Mouse (Mus musculus): ENCODE data around the gene Gm17545. TPM values are rescaled to one million over a fixed set of nuclear protein-coding genes. Genes with fewer than 3 reads are reported as not detected.
"Not testable (repeated sequence)": the region's sequence is repeated elsewhere in the genome, so short reads cannot be mapped to it uniquely, and the experiment has no call there.

The Gm17545 gene
- total RNA-seq (2021): not detected

- DNase-seq (ENCODE audit: extremely low spot score in 1 of 2, low spot score in 2 of 2); intact Hi-C loops (cut with DNase I): not testable (repeated sequence)
These were observed at the start of gene Gm17545 for GRCm38 (mm10) chr9:22453990-22454389. TSS of gene Gm17545 (plus strand) at chr9:22454290.

GRCm38 (mm10) chr9:22405414-22405813 lies 48.7 kb upstream of the Gm17545 start:
- intact Hi-C loops (cut with DNase I): loop anchor here (5.0 to 10.0 kb wide), 2 partner anchors 178 to 251 kb away; partner anchors contain the start of genes Pigyl and Zfp809
- DNase-seq (ENCODE audit: extremely low spot score in 1 of 2, low spot score in 2 of 2): no peak

DNA sequence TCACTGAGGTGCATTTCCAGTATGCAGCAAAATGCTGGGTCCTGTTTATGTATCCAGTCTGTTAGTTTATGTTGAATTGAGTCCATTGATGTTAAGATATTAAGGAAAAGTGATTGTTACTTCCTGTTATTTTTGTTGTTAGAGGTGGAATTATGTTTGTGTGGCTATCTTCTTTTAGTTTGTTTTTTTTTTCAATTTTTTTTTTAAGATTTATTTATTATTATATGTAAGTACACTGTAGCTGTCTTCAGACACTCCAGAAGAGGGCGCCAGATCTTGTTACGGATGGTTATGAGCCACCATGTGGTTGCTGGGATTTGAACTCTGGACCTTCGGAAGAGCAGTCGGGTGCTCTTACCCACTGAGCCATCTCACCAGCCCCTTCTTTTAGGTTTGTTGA lies 46.5 kb upstream of the Gm17545 start:
- not testable (repeated sequence) for DNase-seq (ENCODE audit: extremely low spot score in 1 of 2, low spot score in 2 of 2)
- intact Hi-C loops (cut with DNase I): loop anchor here (5.0 to 10.0 kb wide), 2 partner anchors 180 to 253 kb away; partner anchors contain the start of genes Pigyl and Zfp809

- not testable (repeated sequence) for DNase-seq (ENCODE audit: extremely low spot score in 1 of 2, low spot score in 2 of 2)
- intact Hi-C loops (cut with DNase I): loop anchor here (5.0 to 10.0 kb wide), 2 partner anchors 181 to 254 kb away; partner anchors contain the start of genes Pigyl and Zfp809
These were observed 45.7 kb upstream of the Gm17545 start for GRCm38 (mm10) chr9:22408344-22408743.

DNA sequence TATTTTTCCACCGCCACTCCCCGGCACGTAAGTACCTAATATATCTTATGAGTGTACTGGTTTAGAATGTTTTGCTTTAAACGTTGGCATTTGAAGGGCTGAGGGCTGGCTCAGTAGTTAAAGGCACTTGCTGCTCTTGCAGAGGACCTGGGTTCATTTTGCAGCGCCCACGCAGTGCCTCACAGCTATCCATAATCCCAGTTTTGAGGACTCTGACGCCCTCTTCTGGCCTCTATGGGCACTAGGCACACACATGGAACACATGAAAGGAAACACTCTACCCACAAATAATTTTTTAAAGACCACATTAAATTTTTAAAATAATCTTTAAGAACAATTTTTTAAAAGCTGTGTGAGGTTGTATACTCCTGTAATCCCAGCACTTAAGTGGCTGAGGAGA lies 44.6 kb upstream of the Gm17545 start:
- DNase-seq (ENCODE audit: extremely low spot score in 1 of 2, low spot score in 2 of 2): no peak
- intact Hi-C loops (cut with DNase I): loop anchor here (5.0 to 10.0 kb wide), 2 partner anchors 182 to 255 kb away; partner anchors contain the start of genes Pigyl and Zfp809

DNA sequence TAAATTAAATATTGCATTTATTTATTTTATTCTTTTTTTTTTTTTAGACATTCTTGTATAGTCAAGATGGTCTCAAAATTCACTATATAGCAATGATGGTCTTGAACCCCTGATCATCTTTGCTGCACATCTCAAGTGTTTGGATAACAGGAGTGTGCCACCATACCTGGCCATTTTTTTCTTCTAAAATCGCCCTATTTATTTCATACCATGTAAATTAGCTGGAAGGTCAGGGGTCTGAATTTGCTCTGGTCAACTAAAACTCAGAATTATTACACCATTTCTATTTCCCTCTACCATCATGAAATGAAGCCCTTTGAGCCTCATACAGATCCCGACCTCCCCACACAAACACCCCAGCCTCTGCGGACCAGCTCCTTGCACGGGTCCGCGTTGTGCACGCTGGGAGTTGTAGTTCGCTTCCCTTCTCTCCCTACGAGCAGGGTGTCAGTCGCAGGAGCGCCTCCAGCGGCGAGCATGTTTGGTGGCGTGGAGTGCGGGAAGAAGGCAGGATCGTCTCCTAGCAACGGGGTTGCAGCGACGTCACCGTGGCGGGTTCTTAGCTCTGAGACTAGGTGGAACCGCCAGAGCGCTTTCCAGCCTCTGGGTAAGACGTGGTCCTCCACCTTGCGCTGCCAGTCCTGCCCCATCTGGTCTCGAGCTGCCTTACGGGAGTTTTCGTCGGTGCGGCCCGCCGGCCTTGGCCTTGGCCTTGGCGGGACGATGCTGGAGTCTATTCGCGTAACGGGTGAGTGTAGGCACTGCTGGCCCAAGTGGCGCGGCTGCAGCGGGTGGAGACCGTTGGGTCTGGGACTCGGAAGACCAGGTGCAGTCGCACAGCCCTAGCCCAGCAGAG lies 42.9 kb upstream of the Gm17545 start, which contains the start of gene 9530077C05Rik:
Gene 9530077C05Rik, plus strand, starts transcription at position 512 of the 856 bp plus-strand sequence.
- DNase-seq (ENCODE audit: extremely low spot score in 1 of 2, low spot score in 2 of 2): peak; percentile 97 to 98
- intact Hi-C loops (cut with DNase I): no loop called here

DNA sequence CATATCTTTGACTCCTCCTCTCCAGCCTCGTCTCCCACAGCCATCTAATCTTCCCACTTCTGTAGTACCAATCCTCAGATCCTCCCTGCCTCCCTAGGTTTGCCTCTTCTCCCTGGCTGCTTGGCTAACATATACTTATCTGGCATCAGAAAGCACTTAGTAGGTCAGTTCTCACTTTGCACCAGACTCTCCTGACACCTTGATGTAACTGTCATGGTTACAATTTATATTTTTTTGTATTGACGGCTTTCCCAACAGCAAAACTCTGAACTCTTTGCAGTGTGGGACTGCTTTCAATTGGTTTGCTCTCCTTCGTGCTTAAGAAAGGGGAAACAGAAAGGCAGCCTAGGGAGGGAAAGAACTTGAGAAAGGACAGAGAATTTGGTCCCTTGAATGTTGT lies 37.9 kb upstream of the Gm17545 start:
- no peak for DNase-seq (ENCODE audit: extremely low spot score in 1 of 2, low spot score in 2 of 2)
- intact Hi-C loops (cut with DNase I): no loop called here

GRCm38 (mm10) chr9:22417547-22417946 lies 36.5 kb upstream of the Gm17545 start:
- no peak for DNase-seq (ENCODE audit: extremely low spot score in 1 of 2, low spot score in 2 of 2)
- intact Hi-C loops (cut with DNase I): no loop called here

- no peak for DNase-seq (ENCODE audit: extremely low spot score in 1 of 2, low spot score in 2 of 2)
- intact Hi-C loops (cut with DNase I): no loop called here
These were observed 34.2 kb upstream of the Gm17545 start for GRCm38 (mm10) chr9:22419877-22420276.

GRCm38 (mm10) chr9:22420491-22420890 lies 33.6 kb upstream of the Gm17545 start:
- DNase-seq (ENCODE audit: extremely low spot score in 1 of 2, low spot score in 2 of 2): no peak

DNA sequence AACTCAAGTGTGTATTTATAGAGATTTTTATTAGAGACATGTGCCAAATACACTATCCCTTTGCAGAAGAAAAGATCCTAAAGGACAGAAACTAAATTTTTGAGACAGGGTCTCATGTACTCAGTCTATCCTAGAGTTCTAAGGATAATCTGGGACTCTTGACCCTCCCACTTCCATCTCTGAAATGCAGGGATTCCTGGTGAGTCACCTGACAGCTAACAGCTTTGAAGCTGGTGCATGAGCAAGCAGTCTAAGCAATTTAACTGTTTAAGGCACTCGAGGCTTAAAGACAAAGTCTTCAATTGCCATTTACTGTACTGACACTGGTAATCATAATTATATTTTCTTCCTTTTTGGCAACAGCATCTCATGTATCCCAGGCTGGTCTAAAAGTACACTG lies 31.5 kb upstream of the Gm17545 start:
- intact Hi-C loops (cut with DNase I): no loop called here
- DNase-seq (ENCODE audit: extremely low spot score in 1 of 2, low spot score in 2 of 2): no peak

More at GRCm38 (mm10) chr9:22420491-22420890, 33.6 kb upstream of the Gm17545 start:
- intact Hi-C loops (cut with DNase I): no loop called here

DNA sequence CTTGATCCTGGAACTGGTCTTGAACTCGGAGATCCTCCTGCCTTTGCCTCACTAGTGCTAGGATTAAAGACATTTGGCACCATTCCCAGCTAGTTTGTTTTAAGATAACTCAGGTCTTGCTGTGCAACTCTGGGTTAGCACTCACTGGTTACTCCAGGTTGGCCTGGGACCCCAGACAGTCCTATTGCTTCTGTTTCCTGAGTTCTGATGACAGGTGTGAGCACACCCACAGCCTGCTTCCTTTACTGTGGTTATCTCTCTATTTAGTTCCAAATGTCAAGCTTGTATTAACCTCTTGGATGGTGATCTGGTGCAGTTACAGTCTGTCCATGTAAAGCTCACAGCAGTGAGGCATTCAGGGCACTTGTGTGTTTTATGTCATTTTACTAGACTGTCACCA lies 30.6 kb upstream of the Gm17545 start:
- DNase-seq (ENCODE audit: extremely low spot score in 1 of 2, low spot score in 2 of 2): no peak
- intact Hi-C loops (cut with DNase I): no loop called here

GRCm38 (mm10) chr9:22424196-22424595 lies 29.9 kb upstream of the Gm17545 start:
- no peak for DNase-seq (ENCODE audit: extremely low spot score in 1 of 2, low spot score in 2 of 2)
- intact Hi-C loops (cut with DNase I): no loop called here

GRCm38 (mm10) chr9:22424719-22425118 lies 29.4 kb upstream of the Gm17545 start:
- DNase-seq (ENCODE audit: extremely low spot score in 1 of 2, low spot score in 2 of 2): no peak
- intact Hi-C loops (cut with DNase I): no loop called here

DNA sequence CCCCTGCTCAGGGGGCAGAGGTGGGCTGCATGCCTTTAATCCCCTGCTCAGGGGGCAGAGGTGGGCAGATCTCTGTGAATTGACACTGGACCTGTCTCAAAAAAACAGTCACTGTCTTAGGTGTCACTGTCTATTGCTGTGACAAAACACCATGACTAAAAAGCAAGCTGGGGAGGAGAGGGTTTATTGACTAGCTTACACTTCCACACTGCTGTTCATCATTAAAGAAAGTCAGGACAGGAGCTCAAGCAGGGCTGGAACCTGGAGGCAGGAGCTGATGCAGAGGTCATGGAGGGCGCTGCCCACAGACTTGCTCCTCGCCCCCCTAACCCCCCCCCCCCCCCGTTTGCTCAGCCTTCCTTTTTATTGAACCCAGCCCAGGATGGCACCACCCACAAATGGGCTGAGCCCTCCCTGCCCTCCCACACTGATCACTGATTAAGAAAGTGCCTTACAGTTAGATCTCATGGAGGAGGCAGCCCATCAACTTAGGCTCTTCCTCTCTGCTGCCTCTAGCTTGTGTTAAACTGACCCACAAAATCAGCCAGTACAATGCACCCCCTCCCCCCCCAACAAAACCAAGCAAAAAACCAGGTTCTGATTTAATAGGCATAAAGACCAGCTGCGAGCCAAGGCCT lies 25.9 kb upstream of the Gm17545 start:
- DNase-seq (ENCODE audit: extremely low spot score in 1 of 2, low spot score in 2 of 2): no peak
- intact Hi-C loops (cut with DNase I): no loop called here

GRCm38 (mm10) chr9:22428666-22429410 lies 25.3 kb upstream of the Gm17545 start:
- intact Hi-C loops (cut with DNase I): no loop called here

GRCm38 (mm10) chr9:22429533-22430241 lies 24.4 kb upstream of the Gm17545 start:
- no peak for DNase-seq (ENCODE audit: extremely low spot score in 1 of 2, low spot score in 2 of 2)
- intact Hi-C loops (cut with DNase I): no loop called here

More at GRCm38 (mm10) chr9:22428666-22429410, 25.3 kb upstream of the Gm17545 start:
- DNase-seq (ENCODE audit: extremely low spot score in 1 of 2, low spot score in 2 of 2): no peak

- intact Hi-C loops (cut with DNase I): no loop called here
- DNase-seq (ENCODE audit: extremely low spot score in 1 of 2, low spot score in 2 of 2): no peak
These were observed 23.7 kb upstream of the Gm17545 start for GRCm38 (mm10) chr9:22430315-22430840.

Data from left cerebral cortex, postnatal 10 days (tissue).